Mouse (Mus musculus) lung, postnatal 10 days (tissue): ENCODE measurements around the gene Vmn1r77.
"Not testable (repeated sequence)": the region's sequence is repeated elsewhere in the genome, so short reads cannot be mapped to it uniquely, and the experiment has no call there.

Source experiments
- DNase-seq: peaks from one replicate; pipeline ENCODE4 v3.0.0; 2021

Vmn1r77 gene

DNA sequence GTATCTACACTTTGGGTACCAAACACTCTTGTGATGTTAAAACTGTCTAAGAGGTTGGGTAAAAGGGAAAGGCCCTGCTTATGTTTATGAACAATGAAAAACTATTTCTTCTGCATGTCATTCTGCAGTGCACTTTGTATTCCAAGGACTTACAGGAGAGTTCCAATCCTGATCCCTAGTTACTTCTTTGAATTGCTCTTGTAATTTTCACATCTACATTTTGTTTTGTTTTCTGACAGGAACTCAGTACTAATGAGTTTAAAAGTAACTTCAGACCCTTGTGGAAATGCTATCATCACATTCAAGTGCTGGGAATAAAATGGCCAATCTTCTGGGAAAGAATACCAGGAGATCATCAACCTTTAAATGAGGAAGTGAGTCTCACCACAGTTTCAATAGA is at the start of gene Vmn1r77:
Gene Vmn1r77, plus strand, starts transcription at position 301 of the 400 bp plus-strand sequence.
- not testable (repeated sequence) for DNase-seq

DNA sequence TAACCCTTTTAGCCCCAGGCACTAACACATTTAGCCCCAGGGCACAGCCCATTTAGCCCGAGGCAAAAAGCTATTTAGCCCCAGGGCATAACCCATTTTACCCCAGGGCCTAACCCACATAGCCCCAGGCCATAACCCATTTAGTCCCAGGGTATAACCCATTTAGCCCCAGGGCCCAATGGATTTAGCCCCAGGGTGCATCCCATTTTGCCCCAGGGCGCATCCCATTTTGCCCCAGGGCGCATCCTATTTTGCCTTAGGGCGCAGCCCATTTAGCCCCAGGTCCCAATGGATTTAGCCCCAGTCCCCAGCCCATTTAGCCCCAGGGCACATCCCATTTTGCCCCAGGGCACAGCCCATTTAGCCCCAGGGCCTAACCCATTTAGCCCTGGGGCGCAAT is 25.1 kb upstream of the Vmn1r77 start:
- not testable (repeated sequence) for DNase-seq

DNA sequence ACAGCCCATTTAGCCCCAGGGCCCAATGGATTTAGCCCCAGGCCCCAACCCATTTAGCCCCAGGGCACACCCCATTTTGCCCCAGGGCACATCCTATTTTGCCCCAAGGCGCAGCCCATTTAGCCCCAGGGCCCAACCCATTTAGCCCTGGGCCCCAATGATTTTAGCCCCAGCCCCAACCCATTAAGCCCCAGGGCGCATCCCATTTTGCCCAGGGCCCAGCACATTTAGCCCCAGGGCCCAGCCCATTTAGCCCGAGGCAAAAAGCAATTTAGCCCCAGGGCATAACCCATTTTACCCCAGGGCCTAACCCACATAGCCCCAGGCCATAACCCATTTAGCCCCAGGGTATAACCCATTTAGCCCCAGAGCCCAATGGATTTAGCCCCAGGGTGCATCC is 24.2 kb upstream of the Vmn1r77 start:
- not testable (repeated sequence) for DNase-seq

DNA sequence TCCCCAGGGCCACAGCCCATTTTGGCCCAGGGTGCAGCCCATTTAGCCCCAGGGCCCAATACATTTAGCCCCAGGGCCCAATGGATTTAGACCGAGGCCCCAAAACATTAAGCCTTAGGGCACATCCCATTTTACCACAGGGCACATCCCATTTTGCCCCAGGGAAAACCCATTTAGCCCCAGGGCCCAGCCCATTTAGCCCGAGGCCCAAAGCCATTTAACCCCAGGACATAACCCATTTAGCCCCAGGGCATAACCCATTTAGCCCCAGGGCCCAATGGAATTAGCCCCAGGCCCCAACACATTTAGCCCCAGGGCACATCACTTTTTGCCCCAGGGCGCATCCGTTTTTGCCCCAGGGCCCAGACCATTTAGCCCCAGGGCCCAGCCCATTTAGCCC is 23.4 kb upstream of the Vmn1r77 start:
- DNase-seq = no peak

DNA sequence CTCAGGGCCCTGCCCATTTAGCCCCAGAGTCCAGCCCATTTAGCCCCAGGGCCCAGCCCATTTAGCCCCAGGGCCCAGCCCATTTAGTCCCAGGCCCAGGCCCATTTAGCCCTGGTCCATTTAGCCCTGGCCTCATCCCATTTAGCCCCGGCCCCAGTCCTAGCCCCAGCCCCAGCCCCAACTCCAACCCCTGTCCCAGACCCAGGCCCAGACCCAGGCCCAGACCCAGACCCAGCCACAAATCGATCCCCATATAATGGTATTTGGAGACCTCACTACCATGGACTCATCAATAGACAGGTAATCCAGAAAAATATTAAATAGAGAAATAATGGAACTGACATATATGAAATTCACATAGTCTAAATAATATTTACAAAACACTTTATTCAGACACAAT is 18.7 kb upstream of the Vmn1r77 start:
- DNase-seq = not testable (repeated sequence)

DNA sequence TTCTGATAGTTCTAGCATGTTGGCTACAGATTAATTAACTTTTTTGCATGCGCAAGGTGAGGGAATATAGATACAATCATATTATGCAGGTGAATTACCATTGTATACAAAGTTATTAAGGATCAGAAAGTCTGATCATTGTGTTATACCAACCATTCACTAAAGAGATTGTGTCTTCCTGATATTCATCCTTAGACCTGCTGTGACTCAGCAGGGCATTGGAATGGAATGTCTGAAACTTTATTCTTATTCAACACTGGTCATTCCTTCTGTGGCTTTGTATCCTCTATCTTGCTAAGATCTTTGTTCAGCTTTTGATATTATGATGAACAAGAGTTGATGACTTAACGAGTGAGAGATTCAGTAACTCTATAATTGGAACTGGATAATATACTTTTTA is 4.1 kb downstream of the Vmn1r77 start:
- DNase-seq = no peak
